Mouse (Mus musculus) frontal cortex, postnatal 25 days (tissue): ENCODE results near the gene Cdkn1b.

ENCODE experiments used
- DNase-seq, 2 experiments: peaks; one replicate each; pipeline ENCODE4 v3.0.0; 2022; ENCODE audit warnings: low spot score in 2 of 2

Cdkn1b gene

DNA sequence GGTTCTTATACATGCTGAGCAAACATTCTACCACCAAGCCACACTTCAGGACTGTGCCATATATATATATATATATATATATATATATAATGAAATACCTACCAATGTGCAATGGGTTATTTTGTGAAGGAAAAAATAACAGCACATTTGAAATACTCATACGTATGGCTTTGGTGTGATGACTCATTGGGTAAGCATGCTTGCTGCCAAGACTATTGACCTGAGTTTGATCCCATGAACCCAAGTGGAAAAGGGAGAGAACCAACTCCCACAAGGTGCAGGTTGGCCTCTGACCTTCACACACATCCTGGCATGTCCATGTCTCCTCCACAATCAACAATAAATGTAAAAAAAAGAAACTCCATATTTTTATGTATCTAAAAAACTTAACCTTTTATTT is 48.1 kb downstream of the Cdkn1b start:
- no peak for DNase-seq

DNA sequence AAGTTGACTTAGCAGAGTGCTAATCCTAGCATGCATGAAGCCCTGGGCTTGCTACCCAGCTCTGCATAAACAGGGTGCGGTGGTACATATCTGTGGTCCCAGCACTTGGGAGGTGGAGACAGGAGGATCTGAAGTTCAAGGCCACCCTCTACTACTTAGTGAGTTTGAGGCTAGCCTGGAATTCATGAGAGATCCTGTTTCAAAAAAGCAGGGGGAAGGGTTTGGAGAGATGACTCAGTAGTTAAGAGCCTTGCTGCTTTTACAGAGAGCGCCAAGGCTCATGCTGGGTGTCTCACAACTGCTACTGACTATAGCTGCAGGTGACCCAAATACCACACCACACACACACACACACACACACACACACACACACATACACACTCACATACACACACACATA is 49.3 kb downstream of the Cdkn1b start:
- DNase-seq: no peak

DNA sequence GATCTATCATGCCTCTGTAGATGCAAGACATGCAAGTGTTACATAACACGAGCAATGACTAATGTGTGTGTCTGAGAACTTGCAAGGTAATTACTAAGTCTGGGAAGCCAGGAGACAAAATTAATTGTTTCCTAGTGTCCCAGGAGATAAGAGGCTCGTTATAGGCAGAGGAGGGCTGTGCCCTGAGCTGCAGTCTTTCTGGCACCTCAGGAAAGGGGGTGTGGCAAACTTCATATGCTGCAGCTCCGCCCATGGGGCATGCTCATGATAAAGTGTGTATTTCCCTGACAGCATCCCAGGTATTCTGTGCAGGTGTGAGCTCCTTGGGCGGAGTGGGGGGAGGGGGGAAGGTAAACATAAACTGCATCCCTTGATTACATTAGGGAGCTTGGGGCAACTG is 51.9 kb downstream of the Cdkn1b start:
- DNase-seq: no peak
